Mouse (Mus musculus) testis, adult 2 months (tissue): ENCODE results near the gene Drap1. TPM values are rescaled to one million over a fixed set of nuclear protein-coding genes. Genes with fewer than 3 reads are reported as not detected.

Source experiments
- H3K27ac ChIP-seq: fragments of 200-500 bp; 2 replicates; pipeline ENCODE4 v1.5.1; 2012; ENCODE audit warnings: low read depth, low read length; ENCODE audit not compliant: control insufficient read depth, insufficient read depth
- H3K27me3 ChIP-seq: fragments of 200-500 bp; 2 replicates; pipeline ENCODE4 v1.6.1; 2012; ENCODE audit warnings: mild to moderate bottlenecking, low read length, moderate library complexity; ENCODE audit not compliant: control insufficient read depth, insufficient read depth
- H3K36me3 ChIP-seq: fragments of 200-500 bp; 2 replicates; pipeline ENCODE4 v1.6.1; 2012; ENCODE audit warnings: mild to moderate bottlenecking, low read length; ENCODE audit not compliant: control insufficient read depth, insufficient read depth
- H3K4me1 ChIP-seq: fragments of 200-500 bp; 2 replicates; pipeline ENCODE4 v1.6.1; 2012; ENCODE audit warnings: low read length; ENCODE audit not compliant: control insufficient read depth, insufficient read depth
- H3K4me3 ChIP-seq: fragments of 200-500 bp; 2 replicates; pipeline ENCODE4 v1.5.1; 2012; ENCODE audit warnings: low read depth, mild to moderate bottlenecking, low read length, moderate library complexity, mixed read lengths; ENCODE audit not compliant: control insufficient read depth
- CTCF ChIP-seq: fragments of 200-500 bp; IDR thresholded peaks from 2 replicates; pipeline ENCODE4 v1.5.1; 2012; ENCODE audit warnings: low read depth, mild to moderate bottlenecking, inconsistent platforms, low read length, moderate library complexity; ENCODE audit not compliant: control insufficient read depth, insufficient read depth, insufficient replicate concordance
- POLR2A ChIP-seq: fragments of 200-500 bp; IDR thresholded peaks from 2 replicates; pipeline ENCODE4 v1.6.1; 2012; ENCODE audit warnings: low read depth, mild to moderate bottlenecking, inconsistent platforms, low read length, moderate library complexity; ENCODE audit not compliant: control insufficient read depth
- polyA plus RNA-seq: library from polyadenylated mRNA; depleted of rRNA; stranded (reverse); fragments of >200 nt; gene quantifications from 2 replicates; pipeline ENCODE4 v1.2.3, GENCODE M21; 2012

The Drap1 gene
- polyA plus RNA-seq, 1 experiment = 290 TPM

GRCm38 (mm10) chr19:5463791-5464562 lies 39.2 kb upstream of the Drap1 start:
- Histone ChIP-seq H3K27ac (no peak overlapping the region), H3K36me3 (no peaks in the 10 kb centered on the region; the same call in 1 of the 2 replicates), H3K4me3 (no peak overlapping the region), H3K4me1 (peaks cover 3% of the 10 kb centered on the region), H3K27me3 (no peaks in the 10 kb centered on the region)
- peak; percentile 75; the same call in 1 of the 2 replicates for TF ChIP-seq CTCF
- no peak for TF ChIP-seq POLR2A

- no peak overlapping the region for H3K27ac ChIP-seq
- H3K4me3 ChIP-seq = no peak overlapping the region
- no peaks in the 10 kb centered on the region for H3K27me3 ChIP-seq
- H3K36me3 ChIP-seq = no peaks in the 10 kb centered on the region; the same call in 1 of the 2 replicates
- TF ChIP-seq POLR2A (no peak), CTCF (no peak)
- H3K4me1 ChIP-seq = peaks cover 3% of the 10 kb centered on the region
Measured at GRCm38 (mm10) chr19:5463212-5463611, 38.4 kb upstream of the Drap1 start.

DNA sequence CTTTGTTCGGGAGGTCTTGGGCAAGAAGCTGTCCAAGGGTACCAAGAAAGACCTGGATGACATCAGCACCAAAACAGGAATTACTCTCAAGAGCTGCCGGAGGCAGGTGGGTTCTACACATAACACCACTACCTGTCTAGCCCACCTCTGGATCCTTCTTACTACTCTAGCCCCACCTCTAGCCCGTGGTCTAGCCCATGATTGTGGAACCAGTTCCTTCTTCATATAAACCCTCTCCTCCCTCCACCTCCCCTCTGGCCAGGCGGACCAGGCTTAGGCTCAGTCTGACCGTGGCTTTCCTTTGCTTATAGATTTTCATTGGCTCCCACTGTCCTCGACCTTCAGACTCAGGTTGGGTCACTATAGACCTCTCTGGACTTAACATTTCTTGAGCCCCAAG lies 36.6 kb upstream of the Drap1 start:
- H3K36me3 ChIP-seq = no peaks in the 10 kb centered on the region
- H3K27me3 ChIP-seq = no peaks in the 10 kb centered on the region
- peaks cover 18% of the 10 kb centered on the region for H3K4me1 ChIP-seq
- H3K27ac ChIP-seq = no peak overlapping the region
- no peak overlapping the region for H3K4me3 ChIP-seq
- no peak for TF ChIP-seq POLR2A
- TF ChIP-seq CTCF = no peak

DNA sequence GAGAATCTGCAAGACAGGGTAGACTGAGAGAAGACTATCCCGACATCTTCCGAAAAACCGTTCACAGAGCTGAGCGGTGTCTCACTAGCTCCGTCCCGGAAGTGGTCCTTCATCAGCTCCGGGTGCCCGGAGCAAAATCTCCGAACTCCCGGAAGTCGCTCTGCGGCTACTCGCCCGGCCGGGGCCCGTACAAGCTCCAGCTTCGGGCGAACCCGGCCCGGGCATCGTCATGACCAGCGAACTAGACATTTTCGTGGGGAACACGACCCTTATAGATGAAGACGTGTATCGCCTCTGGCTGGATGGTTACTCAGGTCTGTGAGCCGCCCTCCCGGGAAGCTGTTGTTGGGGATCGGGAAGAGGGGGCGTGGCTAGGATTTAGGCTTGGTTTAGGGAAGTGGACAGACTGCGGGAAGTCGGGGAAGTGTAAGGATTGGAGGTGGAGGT lies 35.7 kb upstream of the Drap1 start, which contains the start of gene Fibp:
Gene Fibp, plus strand, starts transcription at position 151 of the 447 bp plus-strand sequence.
- Histone ChIP-seq H3K27ac (peak within 1 kb of the TSS; percentile 50), H3K4me1 (peaks cover 22% of the 10 kb centered on the region)
- TF ChIP-seq POLR2A (peak; percentile 73), CTCF (no peak)

GRCm38 (mm10) chr19:5459896-5460295 lies 35.1 kb upstream of the Drap1 start:
- Histone ChIP-seq H3K27ac (peak overlapping the region; percentile 50), H3K4me1 (peaks cover 22% of the 10 kb centered on the region), H3K27me3 (no peaks in the 10 kb centered on the region)

More for the DNA sequence above, 35.7 kb upstream of the Drap1 start, which contains the start of gene Fibp:
- Histone ChIP-seq H3K4me3 (peak within 1 kb of the TSS; percentile 87), H3K27me3 (no peaks in the 10 kb centered on the region), H3K36me3 (no peaks in the 10 kb centered on the region)

DNA sequence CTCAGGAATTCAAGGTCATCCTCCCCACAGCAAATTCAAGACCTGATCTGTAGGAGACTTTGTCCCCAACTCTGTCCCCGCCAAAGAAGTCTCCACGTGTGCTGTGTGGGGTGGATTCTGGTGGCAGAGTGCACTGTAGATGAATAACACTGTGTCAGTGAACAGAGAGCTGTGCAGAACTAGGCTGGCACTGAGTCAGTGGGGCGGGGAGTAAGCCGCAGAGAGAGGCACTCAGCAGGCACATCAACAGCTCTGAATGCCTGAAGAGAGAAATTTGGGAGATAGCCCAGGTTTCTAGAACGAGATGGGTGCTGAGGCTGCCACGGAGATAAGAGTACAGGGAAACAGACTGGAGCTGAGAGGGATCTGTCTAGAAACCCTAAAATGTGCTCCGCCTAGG lies 34.2 kb upstream of the Drap1 start:
- no peaks in the 10 kb centered on the region for H3K36me3 ChIP-seq
- TF ChIP-seq POLR2A = no peak
- TF ChIP-seq CTCF = no peak
- peaks cover 22% of the 10 kb centered on the region for H3K4me1 ChIP-seq
- H3K27ac ChIP-seq = no peak overlapping the region
- no peak overlapping the region for H3K4me3 ChIP-seq
- no peaks in the 10 kb centered on the region for H3K27me3 ChIP-seq

More at GRCm38 (mm10) chr19:5459896-5460295, 35.1 kb upstream of the Drap1 start:
- TF ChIP-seq CTCF (no peak), POLR2A (no peak)
- no peaks in the 10 kb centered on the region for H3K36me3 ChIP-seq
- H3K4me3 ChIP-seq = no peak overlapping the region

DNA sequence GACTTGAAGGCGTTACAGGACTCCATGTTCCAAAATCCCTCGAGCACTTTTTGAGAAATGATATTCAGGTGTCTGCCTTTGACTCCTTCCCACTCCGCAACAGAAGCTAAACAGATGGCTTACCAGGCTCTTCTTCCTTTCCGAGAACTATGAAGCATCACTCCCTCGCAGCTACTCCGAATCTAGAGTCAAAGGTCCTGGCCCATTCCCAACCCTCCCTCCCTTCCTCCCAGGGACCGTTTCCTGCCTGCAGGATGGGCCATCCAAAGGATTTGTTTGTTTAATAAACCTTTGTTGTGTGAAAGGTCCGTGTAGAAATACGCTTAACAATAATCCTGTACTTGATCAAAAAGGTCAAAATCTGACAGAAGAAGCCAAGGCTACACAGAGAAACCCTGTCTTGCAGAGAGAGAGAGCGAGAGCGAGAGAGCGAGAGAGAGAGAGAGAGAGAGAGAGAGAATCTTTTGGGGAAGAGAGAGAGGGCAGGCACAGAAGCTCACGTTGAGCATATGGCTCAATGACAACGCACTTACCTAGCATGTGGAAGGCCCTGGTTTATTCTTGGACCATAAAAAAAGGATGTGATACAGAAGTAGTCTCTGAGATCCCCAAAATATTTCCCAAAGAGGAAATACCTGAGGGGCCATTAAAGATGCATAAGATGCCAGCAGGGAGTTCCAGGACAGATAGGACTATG lies 33.1 kb upstream of the Drap1 start, which contains the start of gene Ccdc85b:
Gene Ccdc85b, minus strand, starts transcription at position 149 of the 697 bp plus-strand sequence.
- H3K4me3 ChIP-seq = peak within 1 kb of the TSS; percentile 86
- no peaks in the 10 kb centered on the region for H3K27me3 ChIP-seq
- H3K4me1 ChIP-seq = peaks cover 22% of the 10 kb centered on the region
- TF ChIP-seq CTCF (no peak), POLR2A (no peak)
- H3K36me3 ChIP-seq = no peaks in the 10 kb centered on the region
- peak within 1 kb of the TSS; percentile 74 for H3K27ac ChIP-seq
